ENCODE assay signal across 19 mouse cellular contexts in the genomic region with DNA sequence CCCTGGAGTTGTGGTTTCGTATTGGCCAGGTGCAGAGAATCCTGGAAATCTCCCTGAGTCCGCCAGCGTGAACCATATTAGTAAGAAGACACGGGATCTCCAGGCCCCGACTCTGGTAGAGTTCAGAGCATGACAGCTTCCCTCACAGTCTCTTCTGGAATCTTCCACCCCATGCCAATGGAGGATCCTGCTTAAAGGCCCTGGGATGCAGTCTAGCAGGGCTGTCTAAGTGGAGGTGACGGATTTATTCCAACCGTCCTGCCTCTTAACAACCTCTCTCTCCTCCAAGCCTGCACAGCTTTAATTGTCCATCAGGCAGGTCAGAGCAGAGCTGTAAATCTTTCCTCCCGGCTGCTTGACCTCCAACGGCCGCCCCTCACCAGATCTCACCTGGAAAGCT. TPM values are rescaled to one million over a fixed set of nuclear protein-coding genes. Genes with fewer than 3 reads are reported as not detected.
A peak's percentile ranks its signal among the peaks of the same experiment; 100 is the strongest.
DNase-seq lines count a peak whose midpoint lies in the region; ATAC-seq and TF ChIP-seq lines count a peak whose summit lies in the region.
"Had no signal": no experiment of that assay in that cellular context is flagged by ENCODE, and none has a peak within 500 bp of the region (broad histone marks: within the 10 kb centered on the region; RNA-seq: fewer than 3 reads in every experiment).

No protein-coding gene starts in this region.

- TF ChIP-seq CTCF in left cerebral cortex, adult 2 months (IDR thresholded peaks at IDR 0.05): no peak

- H3K27ac ChIP-seq in left cerebral cortex, adult 2 months: peak overlapping the region; percentile 83
- H3K27ac ChIP-seq in neural tube, embryonic 13.5 days (replicated peaks): peak overlapping the region; percentile 78
- H3K27ac ChIP-seq: limb, embryonic 12.5 days; liver, embryonic 14.5 days had no signal

- intact Hi-C loops in left cerebral cortex, adult 2 months (cut with DNase I): loop anchor here (5.0 kb wide), 2 partner anchors 36 to 141 kb away; no protein-coding TSS in a partner anchor
- intact Hi-C loops in left cerebral cortex, postnatal 4 days (cut with DNase I): no loop called here

- no peak for ATAC-seq in neural tube, embryonic 13.5 days (ENCODE audit: low read depth)

- DNase-seq in embryo, embryonic 10.5 days (ENCODE audit: low spot score): peak; percentile 33
- DNase-seq in embryo, embryonic 9.5 days (ENCODE audit: extremely low spot score): no peak
- DNase-seq in left cerebral cortex, adult 2 months (ENCODE audit: extremely low spot score in 1 of 2, low spot score in 2 of 2): no peak
- DNase-seq in left cerebral cortex, adult 11 months (ENCODE audit: low spot score): no peak
- DNase-seq in cerebellum, postnatal 36 days: peak; percentile 17 to 40
- DNase-seq in adrenal gland, adult (ENCODE audit: inconsistent age in 2 of 2, low spot score in 1 of 2): no peak
- DNase-seq in left cerebral cortex, postnatal 4 days: no peak
- DNase-seq: adrenal gland, adult 2 months; gastrocnemius, postnatal 25 days; heart, postnatal 36 days; lung, postnatal 14 days had no signal

- no peaks in the 10 kb centered on the region for H3K36me3 ChIP-seq in neural tube, embryonic 13.5 days
- H3K36me3 ChIP-seq: heart, embryonic 12.5 days; limb, embryonic 12.5 days; midbrain, embryonic 12.5 days had no signal

- H3K9me3 ChIP-seq in neural tube, embryonic 13.5 days: no peaks in the 10 kb centered on the region
- H3K9me3 ChIP-seq: heart, embryonic 12.5 days; limb, embryonic 12.5 days; midbrain, embryonic 12.5 days had no signal

- H3K4me1 ChIP-seq in neural tube, embryonic 13.5 days (replicated peaks): peaks cover 78% of the 10 kb centered on the region

- 45% methylated on average over 10 of the region's 10 CpGs for WGBS in neural tube, embryonic 13.5 days

- H3K27me3 ChIP-seq in neural tube, embryonic 13.5 days: no peaks in the 10 kb centered on the region

- no peak overlapping the region for H3K4me3 ChIP-seq in left cerebral cortex, adult 2 months
- no peak overlapping the region for H3K4me3 ChIP-seq in neural tube, embryonic 13.5 days
- H3K4me3 ChIP-seq: erythroblast, embryonic 14.5 days; heart, embryonic 12.5 days; limb, embryonic 12.5 days; midbrain, embryonic 12.5 days had no signal

- no peak overlapping the region for H3K4me2 ChIP-seq in neural tube, embryonic 13.5 days
- H3K4me2 ChIP-seq: heart, embryonic 12.5 days; limb, embryonic 12.5 days; midbrain, embryonic 12.5 days had no signal

- 0 out of 2 replicates have a peak overlapping the region, but pooled peaks have one; percentile 13 for H3K9ac ChIP-seq in neural tube, embryonic 13.5 days
- H3K9ac ChIP-seq: heart, embryonic 12.5 days; limb, embryonic 12.5 days; liver, embryonic 14.5 days had no signal

RNA-seq across cellular contexts. Expression of gene Rbfox3, which starts 13.2 kb away (rescaled TPM):
- total RNA-seq in left cerebral cortex, adult 2 months (2021): 100 to 1,000 TPM; 345 to 353 TPM
- polyA plus RNA-seq in neural tube, embryonic 13.5 days (2015; fragmentation: Nextera tagmentation; extraction: Ambion mirVana): 69.4 and 71.2 TPM in 2 replicates
- total RNA-seq in left cerebral cortex, postnatal 4 days (2021): 100 to 1,000 TPM; 185 to 192 TPM
- total RNA-seq: neutrophil, adult 5-6 weeks had no signal
- polyA plus RNA-seq: C2C12 had no signal

Comparison
In these comparisons a context has a peak if more than half of its experiments do, and no peak if none do; other contexts are left out.
1. DNase-seq: peak in embryo, embryonic 10.5 days (single experiment) and cerebellum, postnatal 36 days (2 of 2); none in embryo, embryonic 9.5 days (single experiment), left cerebral cortex, adult 2 months (0 of 2), left cerebral cortex, adult 11 months (single experiment), adrenal gland, adult (0 of 2) and left cerebral cortex, postnatal 4 days (single experiment).